Mouse (Mus musculus): ENCODE results near the gene Serpina1e.

Gene Serpina1e

DNA sequence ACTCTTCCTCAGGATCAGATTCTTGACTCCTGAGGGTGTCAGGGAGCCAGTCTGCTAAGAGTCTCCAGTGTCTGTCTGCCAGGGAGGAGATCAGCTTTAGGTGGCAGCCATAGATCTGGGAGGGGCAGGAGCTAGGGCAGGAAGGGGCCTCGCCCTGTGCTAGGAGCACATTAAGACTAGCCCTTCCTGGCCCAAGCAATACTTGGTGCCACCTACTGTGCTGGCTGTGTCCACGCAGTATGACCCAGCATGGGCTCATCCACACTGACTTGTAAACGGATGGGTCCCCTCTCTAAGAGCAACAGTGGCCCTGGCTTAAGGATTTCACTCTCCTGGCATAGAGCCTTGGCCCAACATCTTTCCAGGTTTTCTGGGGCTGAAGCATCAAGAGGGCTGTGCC is at the start of gene Serpina1e:
Gene Serpina1e (minus strand): TSS at position 178 of the 400 bp plus-strand sequence.
- DNase-seq, result no peak

DNA sequence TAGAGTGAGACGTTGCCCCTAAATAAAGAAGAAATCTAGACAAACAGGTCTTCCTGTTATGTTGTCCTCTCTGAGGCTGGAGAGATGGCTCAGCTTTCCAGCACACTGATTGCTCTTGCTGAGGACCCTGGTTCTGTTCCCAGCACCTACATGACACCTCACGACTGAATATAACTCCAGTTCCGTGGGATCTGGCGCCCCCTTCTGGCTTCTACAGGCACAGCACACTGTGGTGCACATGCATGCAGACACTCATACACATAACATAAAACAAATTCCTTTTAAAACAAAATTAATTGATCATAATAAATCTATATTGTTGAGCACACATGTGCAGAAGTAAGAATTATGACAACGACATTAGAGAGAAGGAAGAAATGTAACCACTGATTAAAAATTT is 45.9 kb upstream of the Serpina1e start:
- DNase-seq, result no peak

DNA sequence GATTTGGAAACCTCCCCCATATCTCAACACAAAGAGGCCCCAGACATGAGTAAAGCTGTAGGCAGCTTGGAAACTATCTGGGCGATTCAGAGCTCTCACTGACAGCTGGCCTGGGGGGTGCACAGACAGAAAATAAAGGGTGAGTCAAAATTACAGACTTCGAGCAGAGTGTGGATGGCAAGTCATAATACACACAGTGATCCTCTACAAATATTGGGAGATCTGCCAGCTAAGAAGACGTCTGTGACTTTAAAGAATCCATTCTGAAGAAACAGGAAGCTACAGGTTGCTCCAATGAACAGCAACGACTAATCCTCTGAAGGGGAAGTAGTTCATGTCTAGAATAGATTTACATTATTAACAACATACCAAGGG is 44.5 kb upstream of the Serpina1e start:
- peak; percentile 65 for DNase-seq

DNA sequence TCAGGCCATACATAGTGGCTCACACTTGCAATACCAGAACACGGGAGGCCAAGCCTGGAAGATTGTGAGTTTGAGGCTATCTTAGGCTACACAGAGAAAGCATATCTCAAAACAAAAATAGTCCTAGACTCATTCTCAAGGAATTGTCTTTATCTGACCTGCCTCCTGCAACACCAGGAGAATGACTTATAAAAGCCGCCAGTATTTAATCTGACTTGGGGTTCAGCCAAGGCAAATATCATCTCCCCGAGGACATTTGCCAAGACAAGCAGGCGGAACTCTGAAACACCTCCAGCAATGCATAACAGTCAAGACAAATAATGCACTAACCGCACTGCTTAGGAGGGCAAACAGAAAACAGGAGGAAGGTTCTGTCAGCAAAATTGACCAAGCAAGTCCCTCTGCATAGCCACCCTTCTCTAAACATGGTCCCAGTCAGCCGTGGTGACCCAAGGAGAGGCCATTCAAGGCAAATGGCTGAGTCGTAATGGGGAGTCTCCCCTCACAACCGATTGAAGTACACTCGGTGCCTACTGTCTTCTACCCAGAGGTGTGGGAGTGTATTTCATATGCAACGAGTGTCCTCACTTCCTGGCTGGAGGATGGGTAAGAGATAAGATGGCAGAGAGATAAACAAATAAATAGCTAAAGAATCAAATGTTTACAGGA is 43.9 kb upstream of the Serpina1e start:
- no peak for DNase-seq

DNA sequence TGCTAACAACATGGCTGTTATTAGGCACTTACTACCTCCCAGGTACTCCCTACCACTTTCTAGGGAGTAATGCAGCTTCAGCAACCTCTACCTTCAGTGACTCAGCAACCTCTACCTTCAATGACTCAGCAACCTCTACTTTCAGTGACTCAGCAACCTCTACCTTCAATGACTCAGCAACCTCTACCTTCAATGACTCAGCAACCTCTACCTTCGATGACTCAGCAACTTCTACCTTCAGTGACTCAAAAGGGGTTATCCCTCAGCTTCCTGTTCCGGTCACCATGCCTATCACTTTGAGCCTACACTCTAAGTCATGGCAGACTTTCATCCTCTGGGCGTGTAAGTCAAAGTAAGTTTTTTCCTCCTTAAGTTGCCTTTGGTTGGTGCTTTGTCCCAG is 41.8 kb upstream of the Serpina1e start:
- DNase-seq, result no peak

DNA sequence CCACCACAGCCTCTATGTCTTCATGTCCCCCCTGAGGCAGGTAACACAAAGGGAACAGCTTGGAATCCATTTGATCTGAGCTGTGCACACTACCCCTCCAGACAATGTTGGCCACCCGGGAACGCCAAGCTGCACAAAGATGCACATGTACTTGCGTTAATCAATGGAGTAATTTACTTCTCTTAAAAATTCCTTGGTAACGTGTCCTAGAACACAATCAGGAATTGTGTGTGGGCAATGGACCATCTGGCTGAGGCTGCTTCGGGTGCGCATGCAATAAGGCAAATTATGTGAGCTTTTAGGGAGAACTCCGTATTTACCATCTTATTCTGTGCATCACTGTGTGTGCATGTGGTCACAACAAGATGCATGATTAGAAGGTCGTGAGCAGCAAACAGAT is 40.8 kb upstream of the Serpina1e start:
- DNase-seq, result peak; percentile 76

DNA sequence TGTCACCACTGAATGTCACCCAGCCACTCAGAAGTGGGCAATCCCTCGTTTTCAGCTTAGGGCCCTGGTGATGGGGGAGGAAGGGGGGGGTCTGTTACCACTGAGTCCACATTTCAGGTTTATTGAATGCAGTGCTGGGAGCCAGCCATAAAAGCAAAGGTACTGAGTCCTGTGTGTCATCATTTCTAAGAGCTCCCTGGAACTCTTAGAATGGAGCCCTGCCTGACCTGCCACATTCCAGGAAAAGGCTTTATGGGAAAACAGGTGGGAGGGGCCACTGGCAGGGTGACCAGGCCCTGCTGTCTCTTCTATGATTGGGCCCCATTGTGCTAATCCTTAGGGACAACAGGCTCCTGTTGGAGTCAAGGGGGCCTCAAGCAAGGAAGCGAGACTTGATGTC is 37.7 kb upstream of the Serpina1e start:
- DNase-seq, result no peak

DNA sequence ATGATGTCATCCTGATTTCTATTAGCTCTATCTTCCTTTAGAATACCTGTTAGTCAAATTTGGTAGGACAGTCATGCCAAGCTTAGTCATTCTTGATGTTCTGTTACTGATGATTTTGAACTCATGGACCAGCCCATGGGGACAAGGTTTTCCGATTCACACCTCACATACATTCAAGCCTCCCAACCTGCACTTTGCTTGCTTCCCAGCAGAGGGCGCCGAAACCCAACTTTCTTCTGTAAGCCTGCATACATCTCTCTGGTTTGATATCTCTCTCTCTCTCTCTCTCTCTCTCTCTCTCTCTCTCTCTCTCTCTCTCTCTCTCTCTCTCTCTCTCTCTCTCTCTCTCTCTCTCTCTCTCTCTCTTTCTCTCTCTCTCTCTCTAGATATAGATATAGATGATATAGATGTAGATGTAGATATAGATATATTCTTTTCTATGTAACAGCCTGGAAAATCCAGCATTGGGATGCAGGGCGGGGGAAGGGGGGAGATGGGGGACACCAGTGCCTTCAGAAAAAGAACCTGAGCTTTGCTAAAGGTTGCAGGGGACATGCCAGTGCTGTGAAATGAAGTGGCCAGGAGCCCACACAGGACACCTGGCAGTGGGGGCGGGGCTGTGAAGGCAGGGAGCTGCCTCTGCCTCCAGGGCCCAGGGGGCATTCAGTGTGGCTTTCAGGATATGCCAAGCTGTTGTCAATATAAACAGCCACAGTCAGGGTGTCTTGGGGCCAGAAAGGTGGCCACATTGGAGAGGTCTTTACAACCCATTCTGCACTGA is 36.7 kb upstream of the Serpina1e start:
- DNase-seq, result peak; percentile 62

DNA sequence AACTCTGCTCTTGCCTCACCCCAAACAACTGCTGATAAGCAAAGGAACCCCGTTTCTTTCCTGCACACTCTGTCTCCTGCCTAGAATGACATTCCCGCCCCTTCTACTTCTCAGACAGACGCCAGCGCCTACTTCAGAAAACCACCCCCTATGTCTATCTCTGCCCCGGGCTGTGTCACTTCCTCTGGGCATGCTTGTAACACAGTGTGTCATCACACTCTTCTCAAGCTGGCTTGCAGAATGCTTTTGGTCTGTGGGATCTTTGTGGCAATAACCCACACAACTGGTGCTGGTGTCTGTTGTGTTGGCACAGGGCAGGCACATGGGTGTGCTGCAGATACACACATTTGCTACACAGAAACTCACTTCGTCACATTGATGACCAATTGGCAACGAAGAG is 34.2 kb upstream of the Serpina1e start:
- DNase-seq, result peak; percentile 57

DNA sequence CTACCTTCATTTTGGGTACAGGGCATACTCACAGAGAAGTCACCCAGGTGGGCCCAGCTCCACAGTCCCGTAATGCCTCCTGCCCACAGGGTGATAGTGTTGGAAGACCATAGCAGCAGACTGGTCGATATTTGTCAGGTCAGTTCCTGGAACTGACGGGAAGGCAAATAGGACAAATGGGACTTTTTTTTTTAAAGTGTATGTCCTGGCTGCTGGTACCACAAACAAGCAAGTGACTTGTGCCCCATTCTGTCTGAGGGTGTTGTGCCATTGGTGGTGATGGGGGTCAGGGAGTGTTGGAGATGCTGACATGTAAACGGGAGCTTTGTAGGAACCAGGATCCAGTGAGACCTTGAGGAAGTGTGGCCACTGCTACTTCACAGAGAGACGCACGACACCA is 31.1 kb upstream of the Serpina1e start, which contains the start of gene Serpina11:
Gene Serpina11 (minus strand): TSS at position 101 of the 400 bp plus-strand sequence.
- no peak for DNase-seq

DNA sequence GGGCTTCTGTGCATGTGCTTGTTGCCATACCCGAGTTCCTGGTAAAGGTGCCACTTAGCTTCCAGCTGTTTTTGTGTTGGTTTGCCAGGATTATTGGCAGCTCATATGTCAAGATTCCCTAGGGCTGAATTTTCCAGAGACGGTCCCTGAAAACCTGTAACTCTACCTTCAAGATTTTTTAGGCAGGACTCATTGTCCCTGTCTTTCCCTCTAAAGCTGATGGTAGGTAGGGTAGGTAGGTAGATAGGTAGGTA is 30.7 kb upstream of the Serpina1e start:
- no peak for DNase-seq

DNA sequence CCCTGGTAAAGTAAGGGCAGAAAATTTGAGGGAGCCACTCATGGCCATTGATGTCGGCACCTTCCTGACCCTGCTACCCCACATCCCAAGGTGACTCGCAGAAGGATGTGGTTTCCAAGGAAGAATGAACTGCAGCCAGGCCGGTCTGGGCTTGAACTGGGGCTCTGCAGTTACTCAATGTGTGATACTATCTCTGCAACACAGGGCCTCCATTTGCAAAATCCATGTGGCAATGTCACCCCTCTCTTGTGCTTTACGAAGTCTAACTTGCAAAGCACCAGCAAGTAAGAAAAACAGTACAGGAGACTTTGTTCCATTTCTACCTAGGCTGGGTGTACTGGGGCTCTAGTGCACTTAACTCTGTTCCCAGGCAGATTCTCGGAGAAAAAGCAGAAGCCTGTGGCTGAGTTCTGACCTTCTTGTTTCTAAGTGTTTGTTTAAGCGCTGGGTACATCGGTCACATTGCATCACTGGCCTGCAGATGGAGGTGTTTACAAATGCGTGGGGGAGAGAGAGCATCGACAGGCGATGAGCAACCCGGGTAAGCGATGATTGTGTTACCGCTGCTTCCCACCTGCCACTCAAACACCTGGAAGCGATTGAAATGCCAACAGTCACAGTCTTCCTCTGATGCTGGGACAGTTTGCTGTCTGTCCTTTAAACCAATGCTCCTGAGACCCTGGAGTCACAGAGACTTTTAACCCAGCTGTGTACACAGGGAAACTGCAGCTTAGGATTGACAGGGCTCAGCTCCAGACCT is 30.2 kb upstream of the Serpina1e start:
- no peak for DNase-seq

DNA sequence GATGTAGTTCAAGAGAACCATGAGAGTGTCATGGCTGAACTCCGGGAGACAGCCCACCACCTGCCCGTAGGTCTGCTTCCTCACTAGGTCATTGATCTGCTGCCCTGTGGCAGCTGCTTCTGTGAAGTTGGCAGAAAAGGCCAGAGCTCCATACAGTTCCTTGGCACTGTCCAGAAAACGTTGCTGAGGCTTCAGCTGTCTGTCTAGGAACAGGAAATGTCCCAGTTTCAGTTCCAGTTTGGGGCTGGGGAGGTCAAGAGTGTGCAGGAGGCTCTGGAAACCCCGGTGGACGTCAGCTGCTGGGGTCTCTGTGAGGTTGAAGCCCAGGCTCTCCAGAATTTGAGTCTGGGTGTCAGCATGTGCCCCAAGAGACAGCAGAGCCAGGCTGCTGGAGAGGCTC is 27.1 kb upstream of the Serpina1e start:
- DNase-seq, result no peak

DNA sequence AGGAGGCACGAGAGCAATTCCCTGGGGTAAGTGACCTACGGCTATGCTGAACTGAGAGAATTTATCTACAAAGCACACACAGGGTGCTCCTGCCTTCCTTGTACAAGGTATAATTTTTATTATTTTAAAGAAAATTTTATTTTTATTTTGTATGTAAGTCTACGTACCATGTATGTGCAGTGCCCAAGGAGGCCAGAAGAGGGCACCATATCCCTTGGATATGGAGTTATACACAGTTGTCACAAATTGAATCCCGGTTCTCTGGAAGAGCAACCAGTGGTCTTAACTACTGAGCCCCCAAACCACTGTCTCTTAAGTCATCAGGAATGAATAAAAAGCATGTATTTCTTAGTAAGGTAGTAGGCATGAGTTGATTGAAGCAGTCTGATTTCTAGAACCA is 26.2 kb upstream of the Serpina1e start:
- peak; percentile 44 for DNase-seq

DNA sequence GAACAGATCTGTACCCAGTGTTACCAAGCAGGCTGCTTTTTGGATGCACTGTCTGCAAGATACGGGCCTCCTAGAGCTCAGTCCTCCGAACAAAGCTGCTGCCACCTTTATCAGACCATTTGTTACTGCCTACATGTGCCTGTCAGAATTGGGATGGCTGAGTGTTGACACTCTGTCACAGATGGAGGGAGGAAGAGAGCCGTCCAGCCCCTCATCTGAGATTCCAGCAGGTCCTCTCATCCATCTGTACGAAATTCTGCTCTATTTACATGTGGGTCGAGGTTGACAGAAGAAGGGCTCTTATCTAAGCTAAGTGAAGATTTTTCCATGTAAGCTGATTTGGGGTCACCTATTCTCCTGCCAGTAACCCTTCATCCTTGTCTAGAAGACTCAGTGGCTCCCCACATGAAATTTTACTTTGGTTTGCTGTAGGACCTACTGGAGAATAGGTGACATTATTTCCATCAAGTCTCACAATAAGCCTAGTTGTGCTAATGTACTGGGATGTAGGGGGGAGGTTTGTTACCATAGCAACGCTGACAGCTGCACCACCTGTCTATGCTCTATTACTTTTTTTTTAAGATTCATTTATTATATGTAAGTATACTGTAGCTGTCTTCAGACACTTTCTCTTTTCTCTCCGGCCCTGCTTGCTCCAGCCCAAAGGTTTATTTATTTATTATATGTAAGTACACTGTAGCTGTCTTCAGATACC is 23.0 kb upstream of the Serpina1e start:
- DNase-seq, result peak; percentile 57

DNA sequence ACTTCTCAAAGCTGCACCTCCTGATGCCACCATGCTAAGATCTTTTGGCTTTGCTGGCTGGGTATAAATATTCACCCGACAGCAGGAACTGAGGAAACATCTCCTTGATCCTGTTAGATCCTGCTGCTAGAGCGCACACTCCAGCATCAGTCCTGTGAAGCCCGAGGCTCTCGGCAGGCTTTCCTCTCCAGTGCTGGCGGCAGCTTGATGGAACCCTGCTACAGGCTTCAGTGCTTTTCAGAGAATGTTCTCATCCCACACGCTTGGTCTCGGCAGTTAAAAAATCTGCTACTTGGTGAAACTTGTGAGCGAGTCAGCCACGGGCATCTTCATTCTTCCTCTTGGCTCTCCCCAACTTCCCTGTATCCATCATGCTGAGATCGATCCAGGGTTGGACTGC is 19.5 kb upstream of the Serpina1e start:
- DNase-seq, result no peak

DNA sequence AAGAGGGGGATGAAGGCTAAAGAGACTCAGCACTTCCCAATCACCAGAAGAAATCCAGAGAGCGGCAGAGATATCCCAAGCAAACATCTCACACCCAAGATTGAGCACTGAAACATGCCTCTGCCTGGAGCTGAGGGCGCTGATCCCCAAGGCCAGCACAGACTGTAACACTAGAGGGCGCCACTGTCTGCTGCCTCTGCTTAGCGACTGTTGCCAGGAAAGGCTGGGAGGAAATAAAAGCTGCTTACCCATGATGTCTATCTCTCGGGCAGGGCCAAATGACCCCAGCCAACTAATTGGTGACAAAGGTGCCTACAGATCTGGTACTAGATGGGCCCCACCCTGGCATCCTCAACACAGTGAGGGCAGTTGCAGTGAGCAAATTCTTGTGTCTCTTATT is 19.1 kb upstream of the Serpina1e start:
- no peak for DNase-seq

DNA sequence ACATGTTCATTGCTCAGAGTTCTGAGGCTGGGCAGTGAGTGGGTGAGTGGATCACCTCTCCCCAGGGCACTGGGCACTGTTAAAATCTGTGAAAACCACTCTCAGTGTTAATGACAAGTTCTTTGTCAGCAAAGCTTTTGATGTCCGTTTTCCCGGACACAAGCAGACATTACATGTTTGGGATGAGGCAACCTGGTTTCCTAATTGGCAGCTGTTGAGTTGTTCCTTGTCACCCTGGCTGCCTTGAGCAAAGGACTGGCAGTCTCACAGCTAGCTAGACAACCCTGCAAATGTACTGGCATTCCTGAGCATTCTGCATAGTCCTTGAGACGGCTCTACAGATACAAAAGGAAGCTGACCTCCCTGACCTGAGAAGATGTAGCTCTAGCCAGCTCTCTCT is 18.3 kb upstream of the Serpina1e start:
- DNase-seq, result no peak

DNA sequence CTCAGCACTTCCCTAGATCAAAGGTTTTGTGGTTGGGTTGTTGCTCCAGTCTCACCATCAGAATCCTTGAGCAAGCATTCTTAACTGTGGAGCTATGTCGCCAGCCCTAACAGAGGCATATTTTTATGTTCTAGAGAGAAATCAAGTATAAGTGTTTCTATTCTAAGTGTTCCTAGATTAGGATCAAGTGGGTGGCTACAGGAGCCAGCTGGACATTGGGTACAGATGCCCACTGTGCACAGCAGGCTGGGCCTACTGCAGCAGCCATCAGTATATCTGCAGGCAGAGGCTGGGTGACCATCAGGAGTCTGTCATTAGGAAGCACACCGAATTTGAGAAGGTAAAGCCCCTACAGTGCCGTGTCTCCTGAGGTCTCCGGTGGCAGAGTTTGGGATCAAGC is 12.3 kb upstream of the Serpina1e start:
- DNase-seq, result no peak

DNA sequence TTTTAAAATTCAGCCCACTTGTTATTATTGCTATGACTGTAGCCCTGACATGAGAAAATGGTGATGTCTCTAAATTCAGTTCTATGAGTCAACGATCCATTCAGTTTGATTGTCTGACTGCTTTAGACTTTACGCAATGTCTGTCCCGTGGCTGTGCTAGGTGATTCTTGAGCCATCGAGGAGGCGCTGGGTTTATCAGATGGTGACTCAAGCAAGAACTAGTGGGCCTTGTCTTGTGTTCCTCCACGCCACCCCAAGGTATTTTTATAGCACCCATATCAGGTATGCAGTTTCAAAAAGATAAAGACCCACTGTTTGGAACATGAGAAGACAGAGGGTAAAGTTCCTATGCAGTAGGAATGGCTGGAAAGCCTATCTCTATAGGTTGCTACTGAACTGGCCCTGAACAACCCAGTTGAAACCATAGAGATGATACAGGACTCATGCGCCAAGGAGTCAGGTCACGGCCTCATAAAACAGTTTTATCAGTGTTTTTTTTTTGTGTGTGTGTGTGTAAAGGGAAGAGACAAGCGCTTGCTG is 10.9 kb upstream of the Serpina1e start:
- DNase-seq, result no peak

DNA sequence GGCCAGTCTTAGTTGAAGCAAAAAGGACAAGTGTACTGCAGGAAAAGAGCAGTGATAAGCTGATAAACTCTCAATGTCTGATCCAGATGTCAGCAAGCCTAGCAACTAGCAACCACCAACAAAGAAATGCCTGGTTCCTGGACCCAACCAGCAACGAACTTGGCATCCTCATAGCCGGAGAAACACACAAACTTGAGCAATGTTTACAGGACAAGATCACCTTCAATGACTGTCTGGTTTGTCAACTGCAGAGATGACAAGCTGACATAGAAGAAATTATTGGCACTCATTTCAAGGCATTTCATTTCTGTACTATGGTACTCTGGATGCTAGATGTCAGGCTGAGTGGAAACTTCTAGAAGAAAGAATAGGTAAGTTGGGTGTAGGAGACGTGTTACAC is 8.0 kb upstream of the Serpina1e start:
- DNase-seq, result no peak

DNA sequence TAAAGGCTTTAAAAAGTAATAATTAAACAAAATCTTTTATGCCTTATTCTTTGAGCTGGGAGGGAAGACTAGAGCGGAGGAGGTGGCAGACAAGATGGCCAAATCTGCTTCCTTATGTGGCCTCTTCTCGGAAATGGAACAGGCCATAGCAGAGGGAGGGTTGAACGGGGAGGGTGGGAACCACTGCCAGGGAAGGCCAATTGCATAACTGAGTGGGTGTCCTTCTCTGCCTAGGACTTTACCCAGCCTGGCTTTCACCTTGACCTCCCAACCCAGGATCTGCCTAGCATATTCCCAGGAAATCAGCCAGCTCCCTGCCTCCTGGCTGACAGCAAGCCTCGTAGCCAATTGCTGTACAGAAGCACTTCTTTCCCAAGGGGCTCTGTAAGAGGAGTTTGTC is 4.5 kb upstream of the Serpina1e start:
- no peak for DNase-seq

DNA sequence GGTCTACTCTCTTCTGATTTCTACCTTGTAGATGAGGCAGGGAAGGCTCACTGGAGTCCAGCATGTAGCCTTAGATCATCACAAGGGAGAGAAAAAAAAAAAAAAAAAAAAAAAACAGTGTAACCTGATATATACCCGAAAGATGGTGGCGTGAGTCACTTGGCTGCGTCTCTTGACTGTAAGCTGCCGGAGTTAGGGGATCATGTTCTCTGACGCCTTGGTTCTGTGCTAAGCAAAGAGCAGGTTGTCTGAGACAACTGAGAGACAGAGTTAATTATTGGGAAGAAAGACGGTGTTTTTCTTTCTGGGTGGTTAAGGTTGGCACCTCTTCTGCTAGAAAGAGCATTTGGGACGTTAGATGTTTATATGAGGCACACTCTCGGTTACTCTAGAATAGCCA is 4.1 kb upstream of the Serpina1e start:
- no peak for DNase-seq
